8 mouse cellular contexts compared by ENCODE assay signal in the genomic region with DNA sequence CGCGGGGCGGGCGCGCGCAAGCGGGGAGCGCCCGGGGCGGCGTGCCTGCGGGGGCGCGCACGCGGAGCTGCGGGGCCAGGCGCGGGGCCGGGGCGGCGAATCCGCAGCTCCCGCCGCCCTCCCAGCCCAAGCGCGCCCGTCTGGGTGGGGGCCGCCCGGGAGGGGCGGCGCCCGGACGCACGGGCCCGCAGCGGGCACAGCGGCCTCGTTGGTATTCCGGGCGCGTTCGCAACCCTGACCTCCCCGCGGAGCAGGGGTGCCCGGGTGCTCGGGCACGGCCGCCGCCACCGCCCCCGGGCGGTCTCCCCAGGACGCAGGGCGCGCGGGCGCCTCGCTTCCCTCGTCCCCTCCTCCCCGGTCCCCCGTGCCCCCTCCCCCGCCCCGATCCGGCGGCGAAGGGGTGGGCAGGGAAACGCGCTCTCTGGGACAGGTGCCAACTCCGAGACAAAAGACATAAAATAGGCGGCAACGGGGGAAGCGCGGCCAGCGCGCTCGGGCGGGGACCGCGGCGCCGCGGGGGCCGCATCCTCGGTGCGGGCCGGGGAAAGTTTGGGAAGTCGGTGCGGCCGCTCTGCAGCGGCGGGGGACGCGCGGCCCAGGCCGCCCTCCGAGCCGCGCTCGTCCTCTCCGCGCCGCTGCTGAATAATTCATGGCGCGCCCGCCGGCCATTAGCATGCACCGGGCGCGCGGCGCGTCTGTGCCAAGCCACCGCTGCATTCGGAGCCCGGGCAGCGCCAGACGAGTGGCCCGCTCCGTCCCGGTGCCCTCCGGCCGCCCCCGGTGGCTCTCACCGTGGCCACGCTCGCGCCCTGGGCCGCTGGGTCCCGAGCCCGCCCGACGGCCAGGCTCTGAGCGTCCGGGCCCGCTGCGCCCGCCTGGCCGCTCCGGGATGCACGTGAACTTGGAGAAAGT.
DNase-seq lines count a peak whose midpoint lies in the region; ATAC-seq lines count a peak whose summit lies in the region.

No protein-coding gene starts in this region.

- peaks cover 41% of the 10 kb centered on the region for H3K4me1 ChIP-seq in forebrain, embryonic 12.5 days
- H3K4me1 ChIP-seq in heart, embryonic 16.5 days (ENCODE audit: control insufficient read depth, insufficient read depth, low read length): peaks cover 36% of the 10 kb centered on the region
- H3K4me1 ChIP-seq in liver, embryonic 16.5 days (ENCODE audit: control insufficient read depth, low read depth, low read length): no peaks in the 10 kb centered on the region
- peaks cover 57% of the 10 kb centered on the region for H3K4me1 ChIP-seq in neural tube, embryonic 15.5 days

- H3K36me3 ChIP-seq in forebrain, embryonic 12.5 days (replicated peaks): no peaks in the 10 kb centered on the region
- H3K36me3 ChIP-seq in heart, embryonic 16.5 days (ENCODE audit: control insufficient read depth, insufficient read depth): no peaks in the 10 kb centered on the region
- H3K36me3 ChIP-seq in liver, embryonic 16.5 days (ENCODE audit: control insufficient read depth, insufficient read depth): no peaks in the 10 kb centered on the region
- H3K36me3 ChIP-seq in neural tube, embryonic 15.5 days: no peaks in the 10 kb centered on the region

- H3K9ac ChIP-seq in forebrain, embryonic 12.5 days: peak overlapping the region; percentile 96
- H3K9ac ChIP-seq in heart, embryonic 16.5 days (ENCODE audit: low read length): peak overlapping the region; percentile 100
- H3K9ac ChIP-seq in liver, embryonic 16.5 days (ENCODE audit: low read depth, low read length): peak overlapping the region; percentile 24; the same call in 1 of the 2 replicates
- H3K9ac ChIP-seq in neural tube, embryonic 15.5 days (replicated peaks): peak overlapping the region; percentile 93

- peak overlapping the region; percentile 95 for H3K27ac ChIP-seq in forebrain, embryonic 12.5 days
- H3K27ac ChIP-seq in heart, embryonic 16.5 days (ENCODE audit: low read length): peak overlapping the region; percentile 95
- no peak overlapping the region; the same call in 1 of the 2 replicates for H3K27ac ChIP-seq in liver, embryonic 16.5 days (ENCODE audit: low read length)
- peak overlapping the region; percentile 100 for H3K27ac ChIP-seq in neural tube, embryonic 15.5 days (replicated peaks)

- DNase-seq in 416B (ENCODE audit: low read depth): peak; percentile 83
- peak; percentile 94 to 95 for DNase-seq in adrenal gland, postnatal 36 days
- peak; percentile 92 to 94 for DNase-seq in kidney, postnatal 36 days
- peak; percentile 85 to 86 for DNase-seq in urinary bladder, adult 18-20 months (ENCODE audit: low spot score in 2 of 2)

- ATAC-seq in forebrain, embryonic 12.5 days (ENCODE audit: low FRiP score): peak; percentile 68
- peak; percentile 71 for ATAC-seq in heart, embryonic 16.5 days (replicated peaks; ENCODE audit: extremely low read depth, insufficient read depth, low FRiP score)
- ATAC-seq in liver, embryonic 16.5 days (ENCODE audit: low read depth): peak; percentile 59
- peak; percentile 83 for ATAC-seq in neural tube, embryonic 15.5 days (ENCODE audit: low FRiP score)

- peaks cover 86% of the 10 kb centered on the region for H3K27me3 ChIP-seq in forebrain, embryonic 12.5 days
- no peaks in the 10 kb centered on the region for H3K27me3 ChIP-seq in heart, embryonic 16.5 days (ENCODE audit: control insufficient read depth, insufficient read depth, low read length)
- peaks cover 58% of the 10 kb centered on the region for H3K27me3 ChIP-seq in liver, embryonic 16.5 days (ENCODE audit: control insufficient read depth, insufficient read depth, low read depth, low read length)
- no peaks in the 10 kb centered on the region for H3K27me3 ChIP-seq in neural tube, embryonic 15.5 days (replicated peaks)

- H3K4me2 ChIP-seq in forebrain, embryonic 12.5 days: peak overlapping the region; percentile 76
- peak overlapping the region; percentile 70 for H3K4me2 ChIP-seq in heart, embryonic 16.5 days (ENCODE audit: low read depth, low read length)
- H3K4me2 ChIP-seq in liver, embryonic 16.5 days (ENCODE audit: low read depth, low read length): peak overlapping the region; percentile 55
- H3K4me2 ChIP-seq in neural tube, embryonic 15.5 days: peak overlapping the region; percentile 87

- H3K9me3 ChIP-seq in forebrain, embryonic 12.5 days: no peaks in the 10 kb centered on the region
- no peaks in the 10 kb centered on the region for H3K9me3 ChIP-seq in heart, embryonic 16.5 days (replicated peaks; ENCODE audit: control insufficient read depth, low read length)
- no peaks in the 10 kb centered on the region for H3K9me3 ChIP-seq in liver, embryonic 16.5 days (replicated peaks; ENCODE audit: control insufficient read depth, low read length)
- no peaks in the 10 kb centered on the region for H3K9me3 ChIP-seq in neural tube, embryonic 15.5 days (replicated peaks)

- peak overlapping the region; percentile 82 for H3K4me3 ChIP-seq in forebrain, embryonic 12.5 days (replicated peaks)
- H3K4me3 ChIP-seq in heart, embryonic 16.5 days (ENCODE audit: low read length): peak overlapping the region; percentile 89
- H3K4me3 ChIP-seq in liver, embryonic 16.5 days (ENCODE audit: low read depth, low read length): peak overlapping the region; percentile 53
- peak overlapping the region; percentile 82 for H3K4me3 ChIP-seq in neural tube, embryonic 15.5 days (replicated peaks)

- WGBS in forebrain, embryonic 12.5 days: 1% methylated on average over 84 of the region's 141 CpGs
- WGBS in heart, embryonic 16.5 days: under 1% methylated on average over 127 of the region's 141 CpGs
- 2% methylated on average over 107 of the region's 141 CpGs for WGBS in liver, embryonic 16.5 days (ENCODE audit: insufficient replicate concordance)
- WGBS in neural tube, embryonic 15.5 days: under 1% methylated on average over 92 of the region's 141 CpGs

Comparison
In these comparisons a context has a peak if more than half of its experiments do, and no peak if none do; other contexts are left out.
1. H3K9ac ChIP-seq: peak in every context shown above with its lines; median percentile 100 in heart, embryonic 16.5 days; 96 in forebrain, embryonic 12.5 days; 93 in neural tube, embryonic 15.5 days; 24 in liver, embryonic 16.5 days.